Mouse (Mus musculus) kidney, postnatal 25 days (tissue): ENCODE results near the gene Nrp2.

Source experiments
- DNase-seq, 2 experiments: peaks; one replicate each; pipeline ENCODE4 v3.0.0; 2021; ENCODE audit warnings: mixed read lengths in 2 of 2

Gene Nrp2

GRCm38 (mm10) chr1:62703158-62704116 is at the start of gene Nrp2:
Nrp2 (plus strand) TSS chr1:62703285.
- peak; percentile 88 to 93 for DNase-seq

- DNase-seq = no peak
Observed at GRCm38 (mm10) chr1:62654436-62654835, 48.6 kb upstream of the Nrp2 start.

- peak; percentile 58 to 75 for DNase-seq
Observed at GRCm38 (mm10) chr1:62664960-62665645, 38.0 kb upstream of the Nrp2 start.

- no peak for DNase-seq
Observed at GRCm38 (mm10) chr1:62665771-62666730, 37.0 kb upstream of the Nrp2 start.

GRCm38 (mm10) chr1:62666780-62667179 is 36.3 kb upstream of the Nrp2 start:
- DNase-seq = no peak

- DNase-seq = no peak
Observed at GRCm38 (mm10) chr1:62678611-62679344, 24.3 kb upstream of the Nrp2 start.

- no peak for DNase-seq
Observed at GRCm38 (mm10) chr1:62679466-62679865, 23.6 kb upstream of the Nrp2 start.

- DNase-seq = peak in 1 of 2 experiments; percentile 24
Observed at GRCm38 (mm10) chr1:62682456-62683385, 20.4 kb upstream of the Nrp2 start.

- DNase-seq = peak in 1 of 2 experiments; percentile 0
Observed at GRCm38 (mm10) chr1:62683498-62683897, 19.6 kb upstream of the Nrp2 start.

- peak in 1 of 2 experiments; percentile 10 for DNase-seq
Observed at GRCm38 (mm10) chr1:62687511-62687910, 15.6 kb upstream of the Nrp2 start.

- no peak for DNase-seq
Observed at GRCm38 (mm10) chr1:62691175-62691574, 11.9 kb upstream of the Nrp2 start.

GRCm38 (mm10) chr1:62696312-62696982 is 6.6 kb upstream of the Nrp2 start:
- DNase-seq = no peak

GRCm38 (mm10) chr1:62696983-62697341 is 6.1 kb upstream of the Nrp2 start:
- peak in 1 of 2 experiments; percentile 53 for DNase-seq

GRCm38 (mm10) chr1:62697353-62697752 is 5.7 kb upstream of the Nrp2 start:
- DNase-seq = no peak

- no peak for DNase-seq
Observed at GRCm38 (mm10) chr1:62699801-62700200, 3.3 kb upstream of the Nrp2 start.

GRCm38 (mm10) chr1:62701065-62701921 is 1.8 kb upstream of the Nrp2 start:
- peak; percentile 87 to 91 for DNase-seq

- no peak for DNase-seq
Observed at GRCm38 (mm10) chr1:62702743-62703142, 342 bp upstream of the Nrp2 start.

GRCm38 (mm10) chr1:62704117-62704888 is 1.2 kb downstream of the Nrp2 start:
- no peak for DNase-seq
